Mouse (Mus musculus) midbrain, embryonic 16.5 days (tissue): ENCODE results near the gene Serpinh1. TPM values are rescaled to one million over a fixed set of nuclear protein-coding genes. Genes with fewer than 3 reads are reported as not detected.

ENCODE experiments used
- ATAC-seq: fragments of 200-750 bp; cut with Nextera tagmentation; 2 replicates; pipeline ENCODE4 v1.8.0; 2017; ENCODE audit warnings: moderate TSS enrichment
- H3K27ac ChIP-seq: fragments of 300-500 bp; sonication (generic); 2 replicates; pipeline ENCODE4 v1.5.1; 2014; ENCODE audit warnings: mild to moderate bottlenecking, low read length, mixed read lengths
- H3K27me3 ChIP-seq: fragments of 300-500 bp; sonication (generic); 2 replicates; pipeline ENCODE4 v1.6.1; 2014; ENCODE audit warnings: low read depth, low read length, mixed read lengths; ENCODE audit not compliant: control insufficient read depth, insufficient read depth
- H3K36me3 ChIP-seq: fragments of 300-500 bp; sonication (generic); 2 replicates; pipeline ENCODE4 v1.6.1; 2014; ENCODE audit warnings: mild to moderate bottlenecking, low read length, moderate library complexity, mixed read lengths; ENCODE audit not compliant: control insufficient read depth, insufficient read depth
- H3K4me1 ChIP-seq: fragments of 300-500 bp; sonication (generic); 2 replicates; pipeline ENCODE4 v1.6.1; 2014; ENCODE audit warnings: mild to moderate bottlenecking, low read length, mixed read lengths; ENCODE audit not compliant: control insufficient read depth, insufficient read depth
- H3K4me2 ChIP-seq: fragments of 300-500 bp; sonication (generic); 2 replicates; pipeline ENCODE4 v1.6.1; 2014; ENCODE audit warnings: mild to moderate bottlenecking, low read length, mixed read lengths
- H3K4me3 ChIP-seq: fragments of 300-500 bp; sonication (generic); 2 replicates; pipeline ENCODE4 v1.5.1; 2014; ENCODE audit warnings: low read depth, mild to moderate bottlenecking, low read length, moderate library complexity, mixed read lengths
- H3K9ac ChIP-seq: fragments of 300-500 bp; sonication (generic); 2 replicates; pipeline ENCODE4 v1.6.1; 2014; ENCODE audit warnings: low read depth, low read length, mixed read lengths
- H3K9me3 ChIP-seq: fragments of 300-500 bp; sonication (generic); replicated peaks from 2 replicates; pipeline ENCODE4 v1.6.1; 2014; ENCODE audit warnings: mild to moderate bottlenecking, low read length, mixed read lengths; ENCODE audit not compliant: control insufficient read depth, poor library complexity, severe bottlenecking
- WGBS: fragments of 180-500 bp; shearing (Covaris S2); extraction: QIAGEN DNeasy Blood & Tissue Kit; methylation state at CpG from one replicate; pipeline ENCODE4 v1.1.7; 2014; 5-methylcytosine and 5-hydroxymethylcytosine counted together
- polyA plus RNA-seq: library from polyadenylated mRNA; unstranded; fragments of >200 nt; fragmentation: Nextera tagmentation; extraction: Ambion mirVana; gene quantifications from 2 replicates; pipeline ENCODE4 v1.2.1, GENCODE M21; 2015

Gene Serpinh1
- 185 and 203 TPM in 2 replicates for polyA plus RNA-seq

DNA sequence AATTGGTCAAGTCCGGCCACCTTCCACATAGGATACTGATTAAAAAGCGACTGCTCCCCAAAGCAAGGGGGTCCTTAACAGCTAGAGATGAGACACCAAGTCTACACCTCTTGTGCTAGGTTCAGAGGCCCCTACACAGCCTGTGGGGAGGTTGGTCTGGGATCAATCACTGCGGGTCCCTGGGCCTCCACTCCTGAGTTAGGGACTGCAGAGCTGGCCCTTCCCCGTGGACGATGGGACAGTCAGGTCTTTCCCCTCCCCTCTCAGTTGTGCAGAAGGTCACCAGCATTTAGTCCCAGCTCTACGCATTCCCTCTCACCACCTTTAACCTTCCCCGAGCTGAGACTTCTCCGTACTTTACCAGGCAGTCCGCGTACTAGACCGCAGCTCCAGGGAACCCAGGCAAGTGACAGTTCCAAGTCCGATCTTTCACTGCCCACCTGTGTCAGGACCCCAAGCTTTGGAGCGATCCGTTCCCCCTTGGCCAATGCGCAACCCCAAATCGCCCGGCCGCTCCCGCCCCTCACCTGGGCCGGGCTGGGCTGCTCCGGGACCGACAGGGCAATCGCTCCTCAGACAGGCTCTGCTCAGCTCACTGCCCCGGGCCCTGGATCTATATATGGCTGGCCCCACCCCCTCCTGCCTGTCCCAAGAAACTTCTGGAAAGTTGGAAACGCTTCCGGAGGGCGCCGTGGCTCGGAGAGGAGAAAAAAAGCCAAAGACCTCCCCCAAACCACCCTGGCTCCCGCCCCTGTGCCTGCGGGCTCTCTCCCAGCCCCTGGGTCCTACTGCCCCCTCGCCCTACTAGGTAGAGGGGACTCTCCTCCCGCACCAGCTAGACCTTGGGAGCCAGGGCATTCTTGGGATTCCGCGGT is at the start of gene Serpinh1:
Serpinh1 (minus strand) TSS at position 714 of the 875 bp plus-strand sequence.
- peak within 1 kb of the TSS; percentile 76 for H3K27ac ChIP-seq
- H3K36me3 ChIP-seq = no peaks in the 10 kb centered on the region
- H3K27me3 ChIP-seq = no peaks in the 10 kb centered on the region
- H3K9me3 ChIP-seq = no peaks in the 10 kb centered on the region
- 4% methylated on average over 32 of the region's 35 CpGs for WGBS
- peak within 1 kb of the TSS; percentile 64 for H3K9ac ChIP-seq
- peak within 1 kb of the TSS; percentile 40 for H3K4me3 ChIP-seq
- H3K4me1 ChIP-seq = peaks cover 52% of the 10 kb centered on the region
- 0 out of 2 replicates have a peak, but pooled peaks have one; percentile 37 for ATAC-seq
- H3K4me2 ChIP-seq = peak within 1 kb of the TSS; percentile 67

DNA sequence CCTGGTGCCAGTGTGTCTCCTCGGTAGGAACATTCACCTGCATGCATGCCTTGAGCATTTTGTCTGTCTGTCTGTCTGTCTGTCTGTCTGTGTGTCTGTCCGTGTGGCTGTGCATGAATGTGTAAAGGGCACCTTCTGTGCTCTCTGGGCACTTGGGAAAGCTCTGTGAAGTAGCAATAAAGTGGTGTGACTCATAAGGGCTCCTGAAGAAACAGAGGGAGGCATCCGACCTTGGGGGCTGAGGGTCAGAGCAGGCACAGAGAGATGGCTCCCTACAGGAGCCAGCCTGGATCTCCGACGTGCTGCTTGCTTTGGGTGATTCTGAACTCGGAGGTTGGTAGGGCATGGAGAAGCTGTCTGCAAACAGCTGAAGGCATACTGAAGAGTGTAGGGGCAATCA is 49.4 kb upstream of the Serpinh1 start:
- no peak for ATAC-seq
- WGBS = 75% methylated on average over 6 of the region's 6 CpGs
- H3K36me3 ChIP-seq = peaks cover 6% of the 10 kb centered on the region

DNA sequence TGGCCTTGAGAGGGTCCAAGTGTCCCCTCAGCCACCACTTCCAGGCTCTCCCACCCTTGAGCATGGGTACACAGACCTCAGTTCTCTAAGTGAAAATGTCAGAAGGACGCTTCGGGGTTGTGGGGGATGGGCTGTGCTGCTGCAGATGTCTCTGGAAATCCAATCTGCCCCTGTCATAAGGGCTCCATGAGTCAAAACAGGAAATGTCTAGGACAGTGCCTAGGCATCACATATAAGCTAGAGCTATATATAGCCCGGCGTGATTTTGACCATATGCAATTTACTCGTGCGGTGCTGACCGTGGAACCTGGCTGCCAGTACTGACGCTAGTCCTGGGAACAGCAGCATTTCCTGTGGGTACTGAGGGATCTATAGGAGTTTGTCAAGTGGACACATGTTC is 48.3 kb upstream of the Serpinh1 start:
- H3K36me3 ChIP-seq = peaks cover 6% of the 10 kb centered on the region
- H3K9me3 ChIP-seq = no peaks in the 10 kb centered on the region
- H3K4me3 ChIP-seq = no peak overlapping the region
- no peak overlapping the region for H3K27ac ChIP-seq
- WGBS = 90% methylated on average over 8 of the region's 8 CpGs
- no peak for ATAC-seq
- H3K27me3 ChIP-seq = no peaks in the 10 kb centered on the region
- no peaks in the 10 kb centered on the region for H3K4me1 ChIP-seq
- no peak overlapping the region for H3K4me2 ChIP-seq
- no peak overlapping the region for H3K9ac ChIP-seq

More for the DNA sequence above, 49.4 kb upstream of the Serpinh1 start:
- Histone ChIP-seq H3K9me3 (no peaks in the 10 kb centered on the region), H3K4me3 (no peak overlapping the region), H3K27me3 (no peaks in the 10 kb centered on the region), H3K27ac (no peak overlapping the region), H3K9ac (no peak overlapping the region), H3K4me1 (no peaks in the 10 kb centered on the region), H3K4me2 (no peak overlapping the region)

DNA sequence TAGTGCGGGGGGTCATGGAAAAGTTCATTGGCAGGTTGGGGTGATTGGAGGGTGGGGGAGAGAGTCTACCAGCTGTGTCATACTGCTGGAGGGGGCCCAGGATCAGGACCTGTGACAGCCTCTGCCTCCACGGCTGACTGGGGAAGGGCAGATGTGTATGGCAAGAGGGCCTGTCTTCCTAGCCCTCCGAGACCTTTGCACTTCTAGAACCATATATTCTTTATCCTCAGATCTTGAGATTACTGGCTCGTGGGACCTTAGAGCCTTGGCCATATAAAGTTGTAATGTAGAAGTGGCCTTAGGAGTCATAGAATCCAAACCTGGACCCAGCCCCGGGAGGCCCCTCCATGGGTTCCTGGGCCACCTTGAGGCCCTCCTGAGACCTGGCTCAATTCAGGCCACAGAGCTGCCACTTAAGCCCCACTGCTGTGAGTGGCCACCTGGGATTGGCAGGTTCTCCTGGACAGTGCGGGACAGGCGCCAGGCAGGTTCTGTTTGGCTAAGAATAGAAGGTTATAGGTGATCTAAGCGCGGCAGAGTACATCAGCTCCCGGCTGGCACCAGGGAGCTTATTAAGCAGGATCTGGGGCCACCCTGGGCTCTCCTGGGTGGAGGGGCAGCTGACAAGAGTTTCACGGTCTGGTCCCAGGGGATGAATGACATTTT is 44.1 kb upstream of the Serpinh1 start:
- no peak for ATAC-seq
- Histone ChIP-seq H3K9me3 (no peaks in the 10 kb centered on the region), H3K4me1 (no peaks in the 10 kb centered on the region; the same call in 1 of the 2 replicates), H3K4me3 (no peak overlapping the region), H3K27me3 (no peaks in the 10 kb centered on the region), H3K36me3 (peaks cover 11% of the 10 kb centered on the region), H3K9ac (no peak overlapping the region), H3K27ac (no peak overlapping the region), H3K4me2 (no peak overlapping the region)
- 77% methylated on average over 11 of the region's 11 CpGs for WGBS

DNA sequence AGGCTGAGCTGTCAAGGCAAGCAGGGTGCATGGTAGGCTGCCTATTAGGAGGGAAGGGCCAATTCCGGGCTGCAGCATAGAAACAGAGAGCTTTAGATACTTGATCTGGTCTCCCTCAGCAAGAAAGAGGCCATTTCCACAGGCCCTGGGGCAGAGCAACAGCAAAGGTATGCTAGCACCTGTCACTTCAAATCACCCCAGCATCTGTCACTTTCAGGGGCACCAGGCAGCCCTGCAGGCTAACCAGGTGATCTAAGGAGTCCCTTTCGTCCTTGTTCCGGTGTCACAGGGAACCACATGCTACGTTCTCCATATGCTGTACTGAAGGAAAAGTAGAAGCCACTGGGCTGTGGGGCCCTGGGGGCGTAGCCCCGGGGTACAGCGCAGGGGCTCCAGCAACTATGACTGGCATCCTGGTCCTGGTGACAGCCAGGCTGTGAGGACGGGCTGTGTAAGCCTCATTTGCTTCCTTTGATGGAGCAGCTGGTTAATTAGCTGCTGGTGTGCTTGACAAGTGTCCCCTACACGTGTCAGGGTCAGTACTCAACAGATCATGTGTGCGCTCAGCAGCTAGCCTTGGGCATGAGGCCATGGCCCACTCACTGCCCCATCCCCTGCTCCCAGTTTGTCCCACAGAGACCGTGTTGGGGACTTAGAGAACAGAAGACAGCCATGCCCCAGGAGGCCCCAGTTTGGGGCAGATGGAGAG is 43.0 kb upstream of the Serpinh1 start:
- no peak overlapping the region for H3K9ac ChIP-seq
- WGBS = 62% methylated on average over 11 of the region's 11 CpGs
- ATAC-seq = peak; percentile 33
- no peak overlapping the region for H3K4me3 ChIP-seq
- no peaks in the 10 kb centered on the region for H3K27me3 ChIP-seq
- no peaks in the 10 kb centered on the region for H3K9me3 ChIP-seq
- H3K4me2 ChIP-seq = no peak overlapping the region
- peaks cover 15% of the 10 kb centered on the region for H3K36me3 ChIP-seq
- no peaks in the 10 kb centered on the region; the same call in 1 of the 2 replicates for H3K4me1 ChIP-seq
- H3K27ac ChIP-seq = no peak overlapping the region

DNA sequence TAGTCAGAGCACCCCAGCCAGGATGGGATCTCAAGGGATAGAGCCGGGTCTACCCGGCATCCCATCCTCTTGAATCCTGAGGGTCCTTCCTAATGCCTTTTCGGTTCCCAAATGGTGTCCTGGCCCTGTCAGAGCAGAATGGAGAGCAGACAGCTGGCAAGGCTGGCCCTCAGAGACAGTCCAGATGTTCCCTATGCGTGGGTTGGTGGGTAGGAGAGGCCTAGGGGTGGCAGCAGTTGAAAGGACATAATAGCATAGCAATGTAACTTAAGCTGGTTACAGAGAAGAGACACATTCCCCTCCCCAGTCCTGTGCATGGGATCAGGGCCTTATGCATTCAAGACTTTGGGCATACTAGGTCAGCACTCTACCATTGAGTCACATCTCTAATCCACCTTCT is 42.3 kb upstream of the Serpinh1 start:
- Histone ChIP-seq H3K36me3 (peaks cover 15% of the 10 kb centered on the region), H3K9me3 (no peaks in the 10 kb centered on the region), H3K9ac (no peak overlapping the region), H3K4me1 (no peaks in the 10 kb centered on the region; the same call in 1 of the 2 replicates), H3K4me3 (no peak overlapping the region), H3K4me2 (no peak overlapping the region), H3K27ac (no peak overlapping the region), H3K27me3 (no peaks in the 10 kb centered on the region)
- ATAC-seq = no peak
- 79% methylated on average over 4 of the region's 4 CpGs for WGBS

- peaks cover 11% of the 10 kb centered on the region for H3K36me3 ChIP-seq
- ATAC-seq = no peak
- H3K4me3 ChIP-seq = no peak overlapping the region
- no peak overlapping the region for H3K9ac ChIP-seq
- no peak overlapping the region for H3K4me2 ChIP-seq
- no peak overlapping the region for H3K27ac ChIP-seq
- no peaks in the 10 kb centered on the region for H3K27me3 ChIP-seq
- WGBS = 86% methylated on average over 13 of the region's 13 CpGs
- H3K9me3 ChIP-seq = no peaks in the 10 kb centered on the region
- peaks cover 2% of the 10 kb centered on the region for H3K4me1 ChIP-seq
Measured at GRCm38 (mm10) chr7:99393711-99394325, 40.8 kb upstream of the Serpinh1 start.

DNA sequence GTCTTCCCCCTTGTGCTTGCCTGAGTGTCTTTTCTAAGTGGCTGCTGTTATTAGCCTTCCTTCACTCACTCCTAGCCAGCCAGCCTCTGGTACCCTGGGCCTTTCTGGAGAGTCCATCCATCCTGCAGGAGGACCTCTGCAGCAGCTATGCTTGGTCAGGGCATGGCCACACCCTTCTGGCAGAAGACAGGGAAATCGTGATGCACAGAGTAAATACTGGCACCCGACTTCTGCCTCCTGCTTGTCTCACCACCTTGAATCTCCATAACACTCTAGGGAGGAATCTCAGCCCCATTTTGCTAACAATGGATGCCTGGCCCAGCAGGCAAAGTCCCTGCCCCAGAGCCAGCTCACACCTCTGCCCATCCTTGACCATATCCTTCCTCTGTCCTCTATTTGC is 39.7 kb upstream of the Serpinh1 start:
- H3K36me3 ChIP-seq = peaks cover 16% of the 10 kb centered on the region
- no peak overlapping the region for H3K9ac ChIP-seq
- H3K27ac ChIP-seq = no peak overlapping the region
- no peak for ATAC-seq
- H3K4me1 ChIP-seq = peaks cover 2% of the 10 kb centered on the region
- no peaks in the 10 kb centered on the region for H3K27me3 ChIP-seq
- 72% methylated on average over 2 of the region's 2 CpGs for WGBS
- H3K9me3 ChIP-seq = no peaks in the 10 kb centered on the region
- no peak overlapping the region for H3K4me2 ChIP-seq
- H3K4me3 ChIP-seq = no peak overlapping the region
